In genomic region chr3:121262521-121263204, GRCm38 (mm10) we compare ENCODE assay signal across 8 mouse cellular contexts. TPM values are rescaled to one million over a fixed set of nuclear protein-coding genes. Genes with fewer than 3 reads are reported as not detected.
DNase-seq lines count a peak whose midpoint lies in the region; ATAC-seq and TF ChIP-seq lines count a peak whose summit lies in the region.

No protein-coding gene starts in this region.

- WGBS in intestine, embryonic 14.5 days: under 1% methylated on average over 95 of the region's 97 CpGs
- under 1% methylated on average over 80 of the region's 97 CpGs for WGBS in liver, adult 2 months
- under 1% methylated on average over 72 of the region's 97 CpGs for WGBS in midbrain, embryonic 16.5 days

- peaks cover 9% of the 10 kb centered on the region for H3K79me2 ChIP-seq in liver, adult 2 months (ENCODE audit: control insufficient read depth, insufficient read depth, low read length)

- peak overlapping the region; percentile 99 for H3K4me2 ChIP-seq in intestine, embryonic 14.5 days (ENCODE audit: low read length)
- peak overlapping the region; percentile 87 for H3K4me2 ChIP-seq in midbrain, embryonic 16.5 days (ENCODE audit: low read length)

- H3K9ac ChIP-seq in intestine, embryonic 14.5 days (ENCODE audit: low read length): peak overlapping the region; percentile 55
- H3K9ac ChIP-seq in liver, adult 2 months (ENCODE audit: low read depth, low read length): peak overlapping the region; percentile 100
- peak overlapping the region; percentile 91 for H3K9ac ChIP-seq in midbrain, embryonic 16.5 days (ENCODE audit: low read depth, low read length)

- H3K27ac ChIP-seq in intestine, embryonic 14.5 days (ENCODE audit: low read depth): no peak overlapping the region
- peak overlapping the region; percentile 100 for H3K27ac ChIP-seq in liver, adult 2 months (replicated peaks; ENCODE audit: insufficient read depth, low read depth, low read length)
- peak overlapping the region; percentile 78 for H3K27ac ChIP-seq in midbrain, embryonic 16.5 days (ENCODE audit: low read length)

- H3K9me3 ChIP-seq in intestine, embryonic 14.5 days (ENCODE audit: control insufficient read depth, low read length): no peaks in the 10 kb centered on the region
- H3K9me3 ChIP-seq in midbrain, embryonic 16.5 days (replicated peaks; ENCODE audit: control insufficient read depth, low read length, poor library complexity, severe bottlenecking): no peaks in the 10 kb centered on the region

- peaks cover 52% of the 10 kb centered on the region for H3K27me3 ChIP-seq in intestine, embryonic 14.5 days (replicated peaks; ENCODE audit: control insufficient read depth, insufficient read depth, low read length)
- no peaks in the 10 kb centered on the region for H3K27me3 ChIP-seq in liver, adult 2 months (ENCODE audit: control insufficient read depth, insufficient read depth, low read length)
- peaks cover 11% of the 10 kb centered on the region; the same call in 1 of the 2 replicates for H3K27me3 ChIP-seq in midbrain, embryonic 16.5 days (ENCODE audit: control insufficient read depth, insufficient read depth, low read depth, low read length)

- TF ChIP-seq POLR2A in liver, adult 2 months (IDR thresholded peaks at IDR 0.05; ENCODE audit: extremely low read depth, insufficient read depth, low read length): no peak; the same call in 1 of the 2 replicates

- H3K4me3 ChIP-seq in intestine, embryonic 14.5 days (ENCODE audit: low read depth, low read length): peak overlapping the region; percentile 55
- peak overlapping the region; percentile 87 for H3K4me3 ChIP-seq in liver, adult 2 months (ENCODE audit: insufficient read depth, low read depth, low read length)
- peak overlapping the region; percentile 77 for H3K4me3 ChIP-seq in midbrain, embryonic 16.5 days (ENCODE audit: low read depth, low read length)

- ATAC-seq in common myeloid progenitor, adult 5-6 weeks (replicated peaks; ENCODE audit: low read depth, poor library complexity, severe bottlenecking): peak; percentile 34
- ATAC-seq in intestine, embryonic 14.5 days (replicated peaks; ENCODE audit: low FRiP score, low TSS enrichment, low read depth): peak; percentile 93
- peak; percentile 92 for ATAC-seq in midbrain, embryonic 16.5 days

- TF ChIP-seq CTCF in liver, adult 2 months (IDR thresholded peaks at IDR 0.05; ENCODE audit: low read depth, low read length): no peak

- H3K36me3 ChIP-seq in intestine, embryonic 14.5 days (ENCODE audit: control insufficient read depth, insufficient read depth, low read length): no peaks in the 10 kb centered on the region
- H3K36me3 ChIP-seq in liver, adult 2 months (ENCODE audit: control insufficient read depth, insufficient read depth, low read length): no peaks in the 10 kb centered on the region
- H3K36me3 ChIP-seq in midbrain, embryonic 16.5 days (ENCODE audit: control insufficient read depth, insufficient read depth, low read length): no peaks in the 10 kb centered on the region

- no peaks in the 10 kb centered on the region for H3K4me1 ChIP-seq in intestine, embryonic 14.5 days (replicated peaks; ENCODE audit: control insufficient read depth, insufficient read depth, low read length)
- peaks cover 23% of the 10 kb centered on the region for H3K4me1 ChIP-seq in liver, adult 2 months (ENCODE audit: control insufficient read depth, insufficient read depth, low read length)
- peaks cover 5% of the 10 kb centered on the region; the same call in 1 of the 2 replicates for H3K4me1 ChIP-seq in midbrain, embryonic 16.5 days (ENCODE audit: control insufficient read depth, insufficient read depth, low read length)

- peak; percentile 43 to 54 for DNase-seq in layer of hippocampus, adult 18-20 months (ENCODE audit: low spot score in 2 of 2)
- no peak for DNase-seq in layer of hippocampus, adult 9-11 months
- peak; percentile 46 to 63 for DNase-seq in gastrocnemius, adult 8-10 months (ENCODE audit: low spot score in 2 of 2)
- DNase-seq in intestine, embryonic 14.5 days (ENCODE audit: low spot score): peak; percentile 83
- no peak for DNase-seq in liver, adult 2 months (ENCODE audit: extremely low read depth, low read depth, low spot score)
- peak; percentile 61 to 74 for DNase-seq in spleen, postnatal 10 days (ENCODE audit: low spot score in 2 of 2)

RNA-seq across cellular contexts. Expression of gene Tmem56, which starts 20.2 kb away (rescaled TPM):
- total RNA-seq in layer of hippocampus, adult 18-20 months (2021): 10 to 100 TPM; 31.4 to 32.5 TPM
- 14.7 and 15.3 TPM in 2 replicates for total RNA-seq in common myeloid progenitor, adult 5-6 weeks (2017)
- total RNA-seq in gastrocnemius, adult 8-10 months (2022): 10 to 100 TPM; 48.9 to 78.7 (median 69.6) TPM
- polyA plus RNA-seq in intestine, embryonic 14.5 days (2014; fragmentation: Nextera tagmentation; extraction: Ambion mirVana): 0.65 and 0.91 TPM in 2 replicates
- total RNA-seq in liver, adult 2 months (2014; rRNA removed): 130 and 150 TPM in 2 replicates
- 24.1 and 27.2 TPM in 2 replicates for polyA plus RNA-seq in liver, adult 2 months (2012; rRNA removed)
- polyA plus RNA-seq in midbrain, embryonic 16.5 days (2015; fragmentation: Nextera tagmentation; extraction: Ambion mirVana): 3.4 and 3.8 TPM in 2 replicates

RNA-seq across cellular contexts. Expression of gene Alg14, which starts 28.9 kb away (rescaled TPM):
- 10 to 100 TPM; 16.0 to 17.5 TPM for total RNA-seq in layer of hippocampus, adult 18-20 months (2021)
- total RNA-seq in common myeloid progenitor, adult 5-6 weeks (2017): 12.1 TPM in 2 replicates
- 1 to 10 TPM; 5.2 to 9.5 (median 6.4) TPM for total RNA-seq in gastrocnemius, adult 8-10 months (2022)
- 43.0 and 46.8 TPM in 2 replicates for polyA plus RNA-seq in intestine, embryonic 14.5 days (2014; fragmentation: Nextera tagmentation; extraction: Ambion mirVana)
- total RNA-seq in liver, adult 2 months (2014; rRNA removed): 12.6 and 14.3 TPM in 2 replicates
- 23.4 and 24.3 TPM in 2 replicates for polyA plus RNA-seq in liver, adult 2 months (2012; rRNA removed)
- 36.9 and 39.2 TPM in 2 replicates for polyA plus RNA-seq in midbrain, embryonic 16.5 days (2015; fragmentation: Nextera tagmentation; extraction: Ambion mirVana)

Comparison
In these comparisons a context has a peak if more than half of its experiments do, and no peak if none do; other contexts are left out.
1. DNase-seq: peak in layer of hippocampus, adult 18-20 months (2 of 2), gastrocnemius, adult 8-10 months (2 of 2), intestine, embryonic 14.5 days (single experiment) and spleen, postnatal 10 days (2 of 2); none in layer of hippocampus, adult 9-11 months (single experiment) and liver, adult 2 months (single experiment).
2. ATAC-seq: peak in every context shown above with its lines; median percentile 93 in intestine, embryonic 14.5 days; 92 in midbrain, embryonic 16.5 days; 34 in common myeloid progenitor, adult 5-6 weeks.
3. Peak in every context shown above with its lines, with median percentiles within 50 percentile points of each other: H3K4me3 ChIP-seq and H3K9ac ChIP-seq.